Mouse (Mus musculus) lung, adult 2 months (tissue): ENCODE results near the gene Cmtr1.

Experiments
- CTCF ChIP-seq: fragments of 200-500 bp; IDR thresholded peaks from 2 replicates; pipeline ENCODE4 v1.5.1; 2011; ENCODE audit warnings: mild to moderate bottlenecking, low read length, control low read depth; ENCODE audit not compliant: insufficient read depth
- POLR2A ChIP-seq: fragments of 200-500 bp; IDR thresholded peaks from 2 replicates; pipeline ENCODE4 v1.6.1; 2011; ENCODE audit warnings: low read depth, mild to moderate bottlenecking, control low read depth, low read length, borderline replicate concordance; ENCODE audit errors: extremely low read depth

GRCm38 (mm10) chr17:29680921-29681320 lies 20.5 kb downstream of the Cmtr1 start:
- TF ChIP-seq POLR2A (no peak), CTCF (no peak)
